Mouse (Mus musculus) MEL (cell line): Measurements from ENCODE around the gene Smim13.

Experiments used
- CTCF ChIP-seq, 3 experiments: IDR thresholded peaks in 2 of 3; conservative IDR thresholded peaks in 1 of 3; 2 replicates each; pipeline ENCODE4 v1.5.1; 2011 to 2012; ENCODE audit warnings: low read length in 3 of 3, low read depth in 2 of 3, mild to moderate bottlenecking in 2 of 3, improper control_type of control experiment in 1 of 3, inconsistent platforms in 1 of 3, mixed read lengths in 1 of 3, moderate library complexity in 1 of 3; ENCODE audit not compliant: control insufficient read depth in 1 of 3, insufficient read depth in 1 of 3, poor library complexity in 1 of 3, severe bottlenecking in 1 of 3
- EP300 ChIP-seq, 2 experiments: IDR thresholded peaks; 2 replicates each; pipeline ENCODE4 v1.6.1; 2011; ENCODE audit warnings: improper control_type of control experiment in 2 of 2, low read length in 2 of 2, low read depth in 1 of 2, mild to moderate bottlenecking in 1 of 2
- HCFC1 ChIP-seq: IDR thresholded peaks from 2 replicates; pipeline ENCODE4 v1.6.1; 2012; ENCODE audit warnings: low read depth, mild to moderate bottlenecking, inconsistent platforms, low read length, improper control_type of control experiment, moderate library complexity
- MAX ChIP-seq: IDR thresholded peaks from 2 replicates; pipeline ENCODE4 v1.6.1; 2011; ENCODE audit warnings: low read length, improper control_type of control experiment
- TAL1 ChIP-seq: IDR thresholded peaks from 2 replicates; pipeline ENCODE4 v1.6.1; 2012; ENCODE audit warnings: mild to moderate bottlenecking, inconsistent platforms, low read length, moderate library complexity, mixed read lengths
- ZC3H11A ChIP-seq: IDR thresholded peaks from 2 replicates; pipeline ENCODE4 v1.6.1; 2012; ENCODE audit warnings: low read depth, mild to moderate bottlenecking, inconsistent platforms, low read length, improper control_type of control experiment
- ZKSCAN1 ChIP-seq: IDR thresholded peaks from 2 replicates; pipeline ENCODE4 v1.6.1; 2012; ENCODE audit warnings: low read depth, mild to moderate bottlenecking, inconsistent platforms, low read length, improper control_type of control experiment, moderate library complexity
- ZNF384 ChIP-seq: IDR thresholded peaks from 2 replicates; pipeline ENCODE4 v1.6.1; 2012; ENCODE audit warnings: low read depth, mild to moderate bottlenecking, inconsistent platforms, low read length, improper control_type of control experiment

DNA sequence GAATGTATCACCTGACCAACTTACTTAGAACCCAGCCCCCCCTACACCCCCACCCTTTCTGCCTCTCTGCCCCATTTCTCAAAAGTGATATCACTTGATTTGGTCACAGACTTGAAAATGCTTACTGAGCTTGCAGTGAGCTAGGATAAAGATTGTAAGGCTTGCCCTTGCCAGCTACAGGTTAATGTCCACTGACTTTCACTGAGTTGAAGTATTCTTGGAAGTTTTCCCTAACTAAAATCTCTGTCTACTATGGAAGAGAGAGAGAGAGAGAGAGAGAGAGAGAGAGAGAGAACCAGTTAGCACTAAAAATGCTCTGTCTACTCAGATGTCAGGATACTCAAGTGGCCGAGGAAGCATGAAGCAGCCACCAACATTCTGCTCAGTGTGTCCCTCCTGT, 30.6 kb upstream of the Smim13 start:
- no peak for TF ChIP-seq MAX
- TF ChIP-seq CTCF (IDR thresholded peaks at IDR 0.05 in 2 of 3, conservative IDR thresholded peaks at IDR 0.05 in 1 of 3; ENCODE audit: control insufficient read depth in 1 of 3, insufficient read depth in 1 of 3, low read depth in 2 of 3, low read length in 3 of 3, poor library complexity in 1 of 3, severe bottlenecking in 1 of 3): no peak
- TF ChIP-seq EP300 (IDR thresholded peaks at IDR 0.05; ENCODE audit: low read depth in 1 of 2, low read length in 2 of 2): no peak
- TF ChIP-seq ZKSCAN1: no peak
- no peak for TF ChIP-seq ZC3H11A
- no peak for TF ChIP-seq HCFC1
- no peak for TF ChIP-seq TAL1
- no peak for TF ChIP-seq ZNF384
